Mouse (Mus musculus): ENCODE measurements around the gene Enthd1.

DNA sequence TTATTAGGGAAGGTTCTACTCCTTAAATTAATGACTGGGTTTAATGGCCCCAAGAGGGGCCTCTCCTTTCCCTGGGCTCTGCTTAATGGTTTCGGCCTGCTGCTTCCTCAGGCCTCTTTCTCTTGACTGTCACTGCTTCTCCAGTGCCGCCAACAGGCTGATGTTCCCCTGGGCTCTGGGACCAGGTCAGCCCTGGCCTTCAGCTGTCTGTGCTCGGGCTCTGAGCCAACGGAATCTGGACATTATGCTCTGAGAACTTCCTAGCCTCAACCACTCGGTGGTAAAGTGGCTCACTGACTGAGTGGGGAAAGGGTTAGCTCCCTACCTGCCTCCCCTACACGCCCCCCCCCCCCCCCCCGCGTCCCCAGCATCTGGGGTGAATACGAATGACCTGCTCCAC lies 147.9 kb downstream of the Enthd1 start:
- TF ChIP-seq CTCF (IDR thresholded peaks at IDR 0.05; ENCODE audit: borderline replicate concordance, insufficient read depth, low read depth, low read length) (no peak), POLR2A (IDR thresholded peaks at IDR 0.05; ENCODE audit: borderline replicate concordance, insufficient read depth, low read length) (no peak)
